Comparison of ENCODE assay signal across 1 mouse cellular context in the genomic region with DNA sequence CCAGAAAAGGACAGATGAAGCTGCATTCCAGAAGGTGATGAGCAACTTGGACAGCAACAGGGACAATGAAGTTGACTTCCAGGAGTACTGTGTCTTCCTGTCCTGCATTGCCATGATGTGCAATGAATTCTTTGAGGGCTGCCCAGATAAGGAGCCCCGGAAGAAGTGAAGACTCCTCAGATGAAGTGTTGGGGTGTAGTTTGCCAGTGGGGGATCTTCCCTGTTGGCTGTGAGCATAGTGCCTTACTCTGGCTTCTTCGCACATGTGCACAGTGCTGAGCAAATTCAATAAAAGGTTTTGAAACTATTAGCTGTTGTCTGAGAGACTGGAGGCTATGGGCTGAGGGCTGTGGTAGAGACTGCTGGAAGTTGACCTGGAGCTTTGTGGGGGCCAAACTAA.
TF ChIP-seq lines count a peak whose summit lies in the region.

No protein-coding gene starts in this region.

TF ChIP-seq in C2C12, 6 proteins besides CTCF, POLR2A, EP300 and RAD21:
- TF ChIP-seq MYOG (IDR thresholded peaks at IDR 0.05; ENCODE audit: control insufficient read depth, extremely low read depth, insufficient read length) = no peak
- TF ChIP-seq USF1 (IDR thresholded peaks at IDR 0.05; ENCODE audit: low read depth) = no peak
- no peak for TF ChIP-seq MAX (IDR thresholded peaks at IDR 0.05)
- no peak for TF ChIP-seq CEBPB (IDR thresholded peaks at IDR 0.05; ENCODE audit: low read depth)
- TF ChIP-seq MYOD1 (IDR thresholded peaks at IDR 0.05; ENCODE audit: control insufficient read depth, insufficient read length, low read depth) = no peak
- no peak for TF ChIP-seq FOSL1 (IDR thresholded peaks at IDR 0.05; ENCODE audit: insufficient read depth, low read length, poor library complexity, severe bottlenecking)
